Mouse (Mus musculus): Measurements from ENCODE around the gene Gss.
A peak's percentile ranks its signal among the peaks of the same experiment; 100 is the strongest.
"Not testable (repeated sequence)": the region's sequence is repeated elsewhere in the genome, so short reads cannot be mapped to it uniquely, and the experiment has no call there.

The Gss gene

GRCm38 (mm10) chr2:155616971-155617370, 24.4 kb upstream of the Gss start:
- no peak for DNase-seq (ENCODE audit: low spot score in 2 of 2)

GRCm38 (mm10) chr2:155613953-155614352, 21.3 kb upstream of the Gss start:
- DNase-seq (ENCODE audit: low spot score in 2 of 2): no peak

- DNase-seq (ENCODE audit: low spot score in 2 of 2): peak in 1 of 2 experiments; percentile 35
Measured at GRCm38 (mm10) chr2:155613326-155613755, 20.7 kb upstream of the Gss start.

DNA sequence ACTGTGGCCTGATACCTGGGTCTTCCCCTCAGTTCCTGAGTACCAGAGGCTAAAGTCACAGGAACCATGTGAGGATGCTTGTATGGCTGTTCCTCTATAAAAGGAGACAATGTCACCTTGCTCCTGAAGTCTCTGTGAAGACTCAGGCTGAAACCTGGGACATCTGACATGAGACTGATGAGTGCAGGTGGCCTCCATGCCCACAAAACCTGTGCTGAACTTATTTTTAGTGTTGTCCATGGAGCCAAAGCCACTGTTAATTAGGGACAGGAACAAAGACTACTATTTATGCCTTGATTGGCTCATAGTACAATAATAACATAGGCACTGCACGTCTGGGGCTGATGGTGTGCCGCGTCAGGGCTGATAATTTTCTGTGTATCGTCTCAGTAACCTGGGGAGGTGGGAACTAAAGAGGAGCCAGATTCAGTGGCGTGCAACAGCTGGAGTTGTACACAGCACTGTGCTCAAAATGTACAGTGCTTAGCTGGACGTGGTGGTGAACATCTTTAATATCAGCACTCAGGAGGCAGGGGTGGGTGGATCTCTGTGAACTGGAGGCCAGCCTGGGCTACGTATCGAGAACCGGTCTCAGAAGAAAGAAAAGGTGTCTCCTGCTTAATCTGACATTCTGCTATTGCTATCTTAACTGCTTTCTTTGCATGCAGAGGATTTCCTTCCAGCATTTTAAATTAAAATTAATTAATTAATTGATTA, 19.4 kb upstream of the Gss start:
- no peak for DNase-seq (ENCODE audit: low spot score in 2 of 2)

DNA sequence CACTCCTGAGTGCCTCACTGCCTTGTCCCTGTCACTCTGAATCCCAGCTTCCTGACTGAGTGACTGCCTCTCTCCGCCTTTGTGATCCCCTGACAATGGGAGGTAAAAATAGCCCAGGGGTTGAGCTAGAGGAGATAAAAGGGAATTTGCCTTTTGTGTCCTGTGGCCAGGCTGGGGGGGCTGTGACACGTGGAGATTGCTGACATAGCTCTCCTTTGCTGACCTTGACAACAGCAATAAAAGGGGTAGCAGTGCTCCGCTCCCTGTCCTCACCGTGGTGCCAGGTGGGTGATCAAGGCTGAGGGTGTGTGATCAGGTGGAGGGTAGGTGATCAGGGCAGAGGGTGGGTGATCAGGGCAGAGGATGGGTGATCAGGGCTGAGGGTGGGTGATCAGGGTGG, 18.4 kb upstream of the Gss start, which contains the start of gene Myh7b:
Gene Myh7b (plus strand): TSS at position 235 of the 400 bp plus-strand sequence.
- no peak for DNase-seq (ENCODE audit: low spot score in 2 of 2)

DNA sequence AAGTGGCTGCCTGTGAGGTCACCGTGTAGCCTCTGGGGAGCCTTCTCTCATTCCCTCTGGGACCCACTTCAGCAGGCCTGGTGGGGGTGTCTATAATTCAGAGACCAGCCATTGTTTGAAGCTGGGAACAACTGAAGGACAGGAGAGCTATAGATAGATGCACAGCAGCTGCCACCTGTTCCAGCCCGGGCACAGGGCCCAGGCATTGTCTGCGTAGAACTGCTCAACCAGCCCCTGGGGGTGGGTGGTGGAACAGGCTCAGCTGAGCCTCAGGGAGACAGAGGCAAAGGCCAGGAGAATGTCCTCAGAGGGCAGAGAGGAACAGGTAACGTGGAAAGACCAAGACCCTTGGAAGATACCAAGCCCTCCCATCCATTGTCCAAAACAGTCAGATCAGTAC, 13.8 kb upstream of the Gss start:
- no peak for DNase-seq (ENCODE audit: low spot score in 2 of 2)

DNA sequence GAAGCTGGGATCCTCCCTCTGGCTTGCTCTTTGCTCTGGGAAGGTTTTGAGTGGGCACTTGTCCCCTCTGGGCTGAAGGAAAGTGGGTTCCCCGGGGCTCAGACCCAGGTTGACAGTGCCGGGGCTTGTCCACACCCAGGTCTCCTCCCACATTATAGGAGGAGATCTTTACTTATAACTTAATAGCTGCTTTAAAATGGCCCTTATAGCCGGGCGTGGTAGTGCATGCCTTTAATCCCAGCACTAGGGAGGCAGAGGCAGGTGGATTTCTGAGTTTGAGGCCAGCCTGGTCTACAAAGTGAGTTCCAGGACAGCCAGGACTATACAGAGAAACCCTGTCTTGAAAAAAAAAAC, 12.6 kb upstream of the Gss start:
- DNase-seq (ENCODE audit: low spot score in 2 of 2): not testable (repeated sequence)

DNA sequence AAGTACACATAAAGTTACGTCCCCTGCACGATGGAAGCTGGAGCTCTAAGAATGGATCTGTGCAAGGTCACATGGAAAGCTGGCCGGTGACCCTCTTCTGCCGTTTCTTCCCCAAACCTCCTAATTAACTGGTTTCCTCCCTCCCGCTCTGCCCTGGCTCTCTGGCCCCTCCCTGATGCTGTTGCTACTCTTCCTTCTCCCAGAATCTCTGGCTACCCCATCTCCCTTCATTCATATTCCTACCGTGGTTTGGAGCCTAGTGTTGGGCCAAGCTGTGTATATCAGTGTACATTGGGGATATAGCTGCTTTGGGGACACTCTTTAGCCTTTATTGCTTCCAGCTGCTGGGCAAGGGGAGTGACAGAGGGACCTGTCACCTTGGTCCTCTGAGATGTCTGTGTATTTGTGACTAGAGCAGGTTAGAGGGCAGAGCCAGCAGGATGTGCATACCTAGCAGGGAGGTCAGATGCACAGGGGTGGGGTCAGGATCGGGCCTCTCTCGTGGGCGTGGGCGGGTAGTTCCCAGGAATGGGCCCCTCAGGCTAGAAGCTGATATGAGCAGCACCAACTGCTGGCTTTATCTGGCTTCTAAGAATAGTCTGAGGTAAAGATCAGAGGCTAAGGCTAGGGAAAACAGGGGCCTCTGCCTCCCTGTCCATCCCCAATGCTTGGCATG, 12.1 kb upstream of the Gss start:
- no peak for DNase-seq (ENCODE audit: low spot score in 2 of 2)

DNA sequence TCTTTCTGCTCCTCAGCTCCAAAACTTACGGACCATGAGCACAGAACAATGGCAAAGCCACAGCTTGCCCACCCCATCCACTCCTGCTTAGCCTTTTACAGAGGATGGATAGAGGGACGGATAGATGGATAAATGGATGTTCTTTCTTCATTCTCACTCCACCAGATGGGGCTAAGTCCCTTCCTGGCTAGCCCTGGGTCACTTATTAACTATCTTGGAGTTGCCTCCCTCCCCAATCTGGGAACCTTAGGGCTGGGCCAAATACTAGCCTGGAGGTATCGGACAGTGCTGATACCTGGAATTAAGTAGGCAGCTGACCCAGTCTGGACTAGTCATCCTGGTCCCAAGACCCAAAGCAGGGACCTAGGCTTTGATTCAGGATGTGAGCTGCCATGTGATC, 11.1 kb upstream of the Gss start:
- DNase-seq (ENCODE audit: low spot score in 2 of 2): no peak

DNA sequence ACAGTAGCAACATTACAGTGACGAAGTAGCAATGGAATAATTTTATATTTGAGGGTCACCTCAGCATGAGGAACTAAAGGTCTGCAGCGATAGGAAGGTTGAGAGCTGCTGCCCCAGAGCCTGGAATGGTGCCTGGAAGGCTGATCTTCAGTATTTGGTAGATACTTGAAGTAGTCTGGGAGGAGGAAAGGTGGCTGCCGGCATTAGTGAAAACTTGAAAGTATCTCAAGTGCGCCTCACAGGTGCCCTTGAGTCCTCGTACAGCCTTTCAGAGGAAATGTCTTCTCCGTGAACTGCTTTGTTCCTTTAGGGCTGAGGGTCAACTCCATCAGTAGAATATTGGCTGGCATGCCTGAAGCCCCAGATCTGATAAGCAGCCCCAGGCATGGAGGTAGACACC, 2.9 kb upstream of the Gss start:
- no peak for DNase-seq (ENCODE audit: low spot score in 2 of 2)

DNA sequence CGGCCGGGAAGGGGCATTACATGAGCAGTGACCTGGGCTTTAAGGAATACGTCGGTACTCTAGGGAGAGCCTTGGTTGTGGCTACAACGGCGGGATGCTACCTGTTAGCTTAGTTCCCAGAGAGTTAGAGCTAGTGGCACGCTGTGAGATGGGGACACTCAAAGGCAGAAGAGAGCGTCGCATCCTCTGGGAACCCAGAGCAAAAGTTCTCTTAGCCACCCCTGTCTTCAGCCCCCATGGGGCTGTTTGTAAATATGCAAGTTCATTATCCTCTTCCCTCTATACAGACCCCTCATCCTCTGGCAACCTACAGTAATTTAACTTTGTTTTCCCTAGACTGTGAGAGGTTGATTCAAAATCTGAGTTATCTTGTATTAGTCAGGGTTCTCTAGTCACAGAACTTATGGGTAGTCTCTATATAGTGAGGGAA, 259 bp upstream of the Gss start:
- DNase-seq (ENCODE audit: low spot score in 2 of 2): no peak

GRCm38 (mm10) chr2:155591676-155592075, 934 bp downstream of the Gss start:
- no peak for DNase-seq (ENCODE audit: low spot score in 2 of 2)

- DNase-seq (ENCODE audit: low spot score in 2 of 2): no peak
Measured at GRCm38 (mm10) chr2:155590876-155591275, 1.7 kb downstream of the Gss start.

- DNase-seq (ENCODE audit: low spot score in 2 of 2): no peak
Measured at GRCm38 (mm10) chr2:155589521-155589920, 3.1 kb downstream of the Gss start.

GRCm38 (mm10) chr2:155588136-155588535, 4.5 kb downstream of the Gss start:
- DNase-seq (ENCODE audit: low spot score in 2 of 2): no peak

GRCm38 (mm10) chr2:155585486-155585885, 7.1 kb downstream of the Gss start:
- no peak for DNase-seq (ENCODE audit: low spot score in 2 of 2)

GRCm38 (mm10) chr2:155585082-155585481, 7.5 kb downstream of the Gss start:
- no peak for DNase-seq (ENCODE audit: low spot score in 2 of 2)

GRCm38 (mm10) chr2:155583927-155584530, 8.6 kb downstream of the Gss start:
- peak in 1 of 2 experiments; percentile 25 for DNase-seq (ENCODE audit: low spot score in 2 of 2)

DNA sequence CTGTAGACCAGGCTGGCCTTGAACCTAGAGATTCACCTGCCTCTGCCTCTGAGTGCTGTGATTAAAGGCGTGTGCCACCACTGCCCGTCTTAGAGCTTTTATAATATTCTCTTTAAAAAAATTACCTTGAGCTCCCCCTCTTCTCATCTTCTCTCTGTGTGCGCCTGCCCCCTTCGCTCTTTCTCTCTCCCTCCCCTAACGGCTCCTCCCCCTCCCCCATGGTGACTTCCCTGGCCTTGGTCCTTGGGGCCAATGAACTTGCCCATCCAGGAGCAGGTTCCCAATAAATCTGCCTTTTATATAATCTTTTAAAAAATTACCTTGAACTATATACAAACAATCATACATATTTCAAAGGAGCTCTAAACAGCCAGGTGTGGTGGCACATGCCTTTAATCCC, 9.6 kb downstream of the Gss start:
- DNase-seq (ENCODE audit: low spot score in 2 of 2): no peak

- DNase-seq (ENCODE audit: low spot score in 2 of 2): no peak
Measured at GRCm38 (mm10) chr2:155582384-155582995, 10.1 kb downstream of the Gss start.

DNA sequence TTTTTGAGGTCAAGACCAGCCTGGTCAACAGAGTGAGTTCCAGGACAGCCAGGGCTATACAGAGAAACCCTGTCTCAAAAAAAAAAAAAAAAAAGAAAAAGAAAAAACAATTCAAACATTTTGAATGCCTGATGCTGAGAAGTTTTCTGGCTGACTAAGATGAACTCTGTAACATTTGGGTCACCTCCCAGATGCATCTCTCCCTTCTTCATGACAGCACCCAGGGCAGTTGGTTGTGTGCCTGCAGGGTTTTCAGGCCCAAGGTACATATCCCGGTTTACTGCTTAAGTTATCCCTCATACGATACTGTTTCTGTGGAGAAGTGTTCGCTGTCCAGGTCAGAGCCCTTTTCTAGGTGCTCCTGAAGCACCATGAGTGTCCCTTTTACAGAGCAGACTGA, 12.3 kb downstream of the Gss start:
- no peak for DNase-seq (ENCODE audit: low spot score in 2 of 2)

- DNase-seq (ENCODE audit: low spot score in 2 of 2): no peak
Measured at GRCm38 (mm10) chr2:155576656-155577055, 16.0 kb downstream of the Gss start.

DNA sequence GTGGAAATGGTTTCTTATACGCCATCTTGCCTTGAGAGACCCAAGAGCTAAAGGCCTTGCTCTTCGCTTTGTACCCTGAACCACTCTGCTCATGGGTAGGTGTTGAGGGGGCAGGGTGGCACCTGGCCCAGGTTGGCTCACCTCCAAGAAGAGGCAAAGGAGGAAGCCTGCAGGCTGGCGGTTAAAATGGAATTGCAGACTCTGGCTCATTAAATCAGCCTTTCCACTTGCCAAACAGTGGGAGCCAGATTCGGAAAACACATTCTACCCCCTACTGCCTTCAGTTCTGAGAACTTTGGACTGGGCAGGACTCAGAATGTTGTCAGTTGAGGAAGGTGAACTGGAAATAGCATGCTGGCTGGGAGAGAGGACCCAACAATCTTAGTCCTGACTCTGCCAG, 17.9 kb downstream of the Gss start:
- no peak for DNase-seq (ENCODE audit: low spot score in 2 of 2)

Measured in frontal cortex, postnatal 14 days (tissue).